Mouse (Mus musculus): ENCODE results near the gene Dlx5.

Dlx5 gene

DNA sequence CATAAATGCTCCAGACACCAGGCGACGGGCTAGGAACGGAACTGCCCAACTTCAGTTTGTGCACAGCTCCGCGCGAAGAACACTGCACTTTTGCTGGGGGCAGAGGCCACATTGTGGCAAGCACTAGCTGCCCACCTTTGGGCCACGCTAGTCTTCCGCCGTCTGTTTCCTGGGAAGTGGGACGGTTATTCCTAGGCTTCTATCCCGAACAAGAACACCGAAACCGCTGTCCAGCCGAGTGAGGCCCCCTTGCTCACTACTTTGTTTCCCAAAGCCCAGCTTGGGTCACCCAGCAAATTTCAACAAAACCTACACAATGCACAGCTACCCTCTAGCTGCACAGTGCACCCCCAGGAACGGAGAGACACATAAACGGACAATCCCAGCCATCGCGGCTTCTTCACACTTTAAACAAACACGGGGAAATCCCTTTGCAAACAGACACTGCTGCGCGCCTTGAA lies 21.9 kb downstream of the Dlx5 start:
- no peak for DNase-seq (ENCODE audit: extremely low read depth, low read depth)

DNA sequence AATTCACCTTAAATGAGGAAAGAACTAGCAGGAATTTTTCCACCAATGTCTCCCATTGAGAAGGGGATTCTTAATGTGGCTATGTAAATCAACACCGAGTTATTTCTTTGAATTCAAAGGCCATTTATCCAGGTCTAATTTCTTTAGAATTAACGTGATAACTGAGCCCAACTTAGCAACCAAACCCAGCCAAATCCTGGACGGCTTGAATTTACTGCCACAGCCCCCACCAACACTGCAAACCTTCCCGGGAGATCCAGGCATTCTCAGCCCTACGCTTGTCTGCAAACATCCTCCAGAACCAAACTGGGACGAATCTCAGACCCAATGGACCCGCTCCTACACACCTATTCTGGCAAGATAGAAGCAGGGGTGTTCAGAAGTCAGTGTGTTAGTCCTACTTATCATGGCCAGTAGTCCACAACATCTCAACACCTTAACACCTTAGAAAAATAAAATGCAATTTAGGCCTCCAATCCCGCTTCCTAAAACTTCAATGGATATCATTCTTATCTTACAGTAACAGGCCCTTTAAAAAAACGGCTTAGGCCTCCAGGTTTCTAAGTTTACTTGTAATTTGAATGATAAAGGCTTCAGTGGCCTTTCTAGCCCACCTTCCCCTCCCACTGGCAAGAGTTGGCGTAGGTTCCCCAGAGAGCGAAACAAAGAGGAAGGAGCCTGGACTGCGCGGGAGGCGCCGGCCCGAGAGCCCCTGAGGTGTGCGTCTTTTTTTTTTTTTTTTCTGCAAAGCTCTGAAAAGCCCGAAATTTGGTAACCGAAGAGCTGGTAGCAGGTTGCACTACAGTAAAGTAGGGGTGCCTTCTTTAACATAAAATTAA lies 22.6 kb downstream of the Dlx5 start:
- DNase-seq (ENCODE audit: extremely low read depth, low read depth) = no peak

DNA sequence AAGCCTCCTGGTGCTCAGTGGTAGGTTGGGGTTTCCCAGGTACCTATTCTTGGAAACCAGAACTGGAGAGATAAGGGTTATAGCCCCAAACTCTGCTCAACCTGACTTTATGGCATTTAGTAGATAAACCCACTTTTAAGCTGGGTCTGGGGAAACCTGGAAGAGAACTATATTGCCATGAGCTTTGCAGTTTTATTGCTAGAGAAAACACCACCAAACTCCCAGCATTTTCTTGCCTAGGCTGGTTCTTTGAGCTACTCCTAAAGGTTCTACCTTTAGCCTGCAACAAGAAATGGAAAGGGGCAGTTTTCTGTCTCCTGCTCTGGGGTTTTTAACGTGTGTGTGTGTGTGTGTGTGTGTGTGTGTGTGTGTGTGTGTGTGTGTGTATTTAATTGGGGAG lies 23.3 kb downstream of the Dlx5 start:
- DNase-seq (ENCODE audit: extremely low read depth, low read depth) = no peak

DNA sequence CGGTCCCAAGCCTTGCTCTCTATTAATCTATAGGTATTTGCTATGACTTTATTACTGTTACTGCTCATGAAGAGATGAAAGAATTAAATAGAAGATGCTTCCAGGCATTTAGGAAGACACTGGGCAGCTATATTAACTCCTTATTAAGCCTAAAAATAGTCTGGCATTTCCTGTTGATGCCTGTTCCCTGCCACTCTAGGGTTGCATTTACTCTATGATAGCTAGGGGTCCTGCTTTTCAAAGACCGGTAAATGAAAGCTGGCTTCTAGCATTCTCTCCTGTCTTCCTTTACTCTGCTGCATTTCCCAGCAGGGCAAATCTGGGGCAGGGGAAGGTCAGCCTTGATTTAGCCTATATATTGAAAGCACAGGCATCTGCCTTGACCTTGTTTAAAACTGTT lies 24.1 kb downstream of the Dlx5 start:
- no peak for DNase-seq (ENCODE audit: extremely low read depth, low read depth)

DNA sequence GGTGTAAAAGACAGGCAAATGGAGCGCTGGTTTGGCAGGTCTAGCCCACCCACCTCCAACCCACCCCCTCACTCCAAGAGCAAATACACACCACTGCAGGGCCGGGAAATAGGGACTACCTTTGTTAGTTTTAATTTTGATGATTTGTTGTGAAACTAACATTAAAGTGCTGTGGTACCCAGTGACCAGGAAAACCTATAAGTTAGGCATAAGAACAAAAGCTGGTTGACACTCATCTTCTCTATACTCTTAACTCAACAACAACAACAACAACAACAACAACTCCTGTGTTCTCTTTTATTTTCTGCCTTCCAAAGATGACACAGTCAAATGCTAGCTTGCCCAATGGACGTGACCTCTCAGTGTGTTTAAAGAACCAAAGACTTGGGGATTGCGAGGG lies 25.0 kb downstream of the Dlx5 start:
- DNase-seq (ENCODE audit: extremely low read depth, low read depth) = no peak

DNA sequence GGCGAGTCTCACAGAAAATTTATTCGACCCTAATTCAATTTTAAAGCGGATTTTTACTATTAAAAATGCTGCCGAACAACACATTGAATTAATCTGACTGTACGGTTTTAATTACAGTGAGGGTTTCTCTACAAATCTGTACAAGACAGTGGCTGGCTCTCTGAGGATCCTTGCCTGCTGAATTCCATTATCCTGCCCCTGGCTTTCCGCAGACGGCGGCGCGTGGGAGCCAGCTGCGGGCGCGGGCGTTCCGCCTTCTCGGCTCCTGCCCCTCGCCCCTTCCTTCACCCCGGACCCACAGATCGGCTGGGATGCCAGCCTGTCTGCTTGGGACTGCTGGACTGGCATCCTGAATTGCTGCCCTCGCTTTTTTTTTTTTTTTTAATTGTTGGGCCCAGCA lies 25.6 kb downstream of the Dlx5 start:
- no peak for DNase-seq (ENCODE audit: extremely low read depth, low read depth)

DNA sequence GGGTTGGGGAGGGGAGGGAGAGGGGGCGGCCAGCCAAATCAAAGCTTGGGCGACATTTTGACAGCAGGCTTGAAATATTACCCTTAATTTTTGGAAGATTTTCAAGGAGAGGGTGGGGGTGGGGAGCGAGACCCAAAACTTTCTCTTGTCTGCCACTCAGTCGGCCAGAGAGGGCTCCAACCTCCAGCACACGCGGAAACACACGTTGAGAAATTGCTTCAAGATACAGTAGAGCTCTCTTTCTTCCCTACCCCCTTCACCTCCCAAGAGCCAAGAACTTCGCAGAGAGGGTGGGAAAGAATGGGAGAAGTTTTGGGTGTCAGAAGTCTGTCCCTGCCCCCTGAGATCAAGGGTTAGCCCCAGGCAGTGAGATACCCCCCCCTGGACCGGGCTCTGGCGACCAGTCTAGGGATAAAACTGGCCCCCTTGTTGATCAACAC lies 26.1 kb downstream of the Dlx5 start:
- DNase-seq (ENCODE audit: extremely low read depth, low read depth) = no peak

DNA sequence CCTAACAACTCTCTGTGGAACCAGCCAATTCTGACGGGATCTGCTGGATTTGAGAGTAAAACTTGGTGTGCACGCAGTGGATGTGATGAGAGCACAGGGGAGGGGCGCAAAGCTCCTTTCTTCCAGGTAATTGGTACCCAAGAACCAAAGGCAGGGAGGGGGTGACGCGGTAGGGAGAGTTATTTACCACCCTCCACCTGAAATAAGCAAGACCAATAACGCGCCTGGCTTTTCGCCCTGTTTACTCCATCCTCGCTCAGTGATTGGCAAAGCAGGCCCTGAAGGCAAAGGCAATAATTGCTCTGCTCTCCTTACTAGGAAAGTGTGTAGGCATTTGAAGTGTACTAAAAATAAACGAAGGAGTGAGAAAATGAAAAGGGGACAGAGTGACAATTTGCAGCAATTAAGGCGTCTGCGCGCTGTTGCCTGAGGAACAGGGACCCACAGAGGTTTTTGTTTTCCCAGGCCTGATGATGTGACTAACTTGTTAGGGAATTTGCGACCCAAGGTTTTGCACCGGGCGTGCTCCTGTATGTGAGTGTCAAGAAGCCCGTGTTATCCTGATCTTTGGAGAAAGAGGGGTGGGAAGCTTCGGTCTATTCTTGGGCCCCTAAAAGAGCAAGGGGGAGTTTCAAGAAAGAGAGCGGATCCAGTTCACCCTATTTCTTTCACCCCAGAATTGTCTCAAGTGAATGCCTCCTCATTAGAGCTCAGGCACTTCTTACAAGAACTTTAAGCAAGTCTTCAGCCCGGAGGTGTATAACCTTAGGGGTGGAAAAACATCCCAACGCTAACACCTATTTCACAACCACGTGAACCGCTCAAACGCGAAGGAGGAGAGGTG lies 26.8 kb downstream of the Dlx5 start:
- no peak for DNase-seq (ENCODE audit: extremely low read depth, low read depth)

DNA sequence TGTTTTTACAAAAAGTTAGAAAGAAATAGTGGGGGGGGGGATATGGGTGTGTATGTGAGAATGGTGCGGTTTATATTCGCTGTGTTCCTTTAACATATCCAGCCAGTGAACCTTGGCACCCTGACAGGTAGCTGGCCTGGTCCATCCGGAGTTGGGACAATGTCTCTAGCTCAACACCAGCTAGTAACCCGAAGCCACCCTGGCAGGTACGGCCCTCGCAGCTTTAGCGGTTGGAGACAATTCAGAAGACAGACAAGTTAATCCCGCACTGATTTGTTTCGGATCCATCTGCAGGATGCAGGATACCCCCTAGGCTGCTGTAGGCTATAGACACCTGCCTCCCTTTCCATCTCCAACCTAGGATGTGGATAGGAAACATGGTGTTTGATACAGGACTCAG lies 27.7 kb downstream of the Dlx5 start:
- no peak for DNase-seq (ENCODE audit: extremely low read depth, low read depth)

DNA sequence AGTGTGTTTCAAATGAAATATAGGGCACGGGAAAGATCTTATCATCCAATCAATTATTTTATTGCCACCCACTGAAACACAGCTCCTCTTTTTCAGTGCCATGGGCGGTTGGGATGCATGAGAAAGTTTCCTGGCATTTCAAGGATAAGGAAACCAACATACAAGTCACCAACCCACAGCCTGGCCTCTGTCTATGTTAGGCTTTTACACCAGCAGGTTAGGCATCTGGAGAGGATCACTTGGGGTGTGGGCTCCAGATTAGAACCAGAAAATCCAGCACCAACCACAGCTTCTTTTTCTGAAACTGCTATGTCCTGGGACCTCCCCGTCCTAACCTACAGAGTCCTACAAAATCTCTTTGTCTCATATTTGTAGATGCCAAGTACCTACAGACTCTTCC lies 28.9 kb downstream of the Dlx5 start:
- no peak for DNase-seq (ENCODE audit: extremely low read depth, low read depth)

DNA sequence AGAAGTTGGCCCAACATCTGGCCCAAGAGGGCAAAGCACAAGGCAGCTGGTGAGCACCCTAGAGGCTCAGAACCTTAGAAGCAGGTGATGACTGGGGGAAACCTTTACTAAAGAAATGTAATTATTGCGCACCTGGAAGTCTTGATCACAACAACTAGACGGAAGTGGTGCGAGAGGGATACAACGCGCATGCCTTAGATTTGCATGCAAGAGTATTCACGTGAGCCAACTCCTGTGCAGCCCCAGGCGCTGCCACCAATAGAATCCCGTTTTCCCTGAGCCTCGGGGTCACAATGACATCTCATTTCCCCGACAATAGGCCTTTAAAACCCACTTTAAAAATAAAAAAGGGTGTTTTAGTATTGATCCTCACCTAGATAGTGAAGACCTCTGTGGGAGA lies 30.7 kb downstream of the Dlx5 start:
- DNase-seq (ENCODE audit: extremely low read depth, low read depth) = no peak

DNA sequence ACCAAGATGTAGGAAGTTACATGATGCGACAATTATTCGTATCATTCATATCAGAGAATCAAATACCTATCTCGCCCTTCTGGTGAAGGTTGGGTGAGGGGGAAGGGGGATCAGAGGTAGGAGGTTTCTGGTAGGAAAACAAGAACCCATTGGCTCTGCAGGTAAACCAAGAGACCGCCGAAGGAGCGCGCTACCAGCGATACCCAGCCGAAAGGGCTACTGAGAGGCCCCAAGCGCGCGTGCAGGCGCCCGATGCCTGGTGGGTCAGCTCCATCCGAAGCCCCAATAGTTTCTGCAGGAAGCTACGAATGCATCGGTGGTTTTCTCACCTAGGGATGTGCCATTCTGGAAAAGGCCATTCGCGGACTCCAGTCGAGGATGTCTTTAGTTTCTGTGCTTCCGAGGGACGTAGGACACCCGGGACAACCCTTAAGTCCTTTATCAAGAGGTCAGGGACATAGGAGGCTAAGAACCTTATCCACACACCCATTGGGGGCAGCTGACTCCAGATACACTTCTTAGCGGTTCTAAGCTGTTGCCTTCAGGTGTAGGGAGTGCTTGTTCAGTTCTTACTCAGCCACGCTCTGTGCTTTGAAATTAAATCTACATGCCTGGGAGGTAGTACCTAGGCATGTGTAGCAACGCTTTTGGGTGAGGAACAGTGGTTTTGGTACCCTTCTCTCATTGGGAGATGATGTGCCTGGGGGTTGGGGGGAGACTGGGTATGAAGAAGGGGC lies 31.4 kb downstream of the Dlx5 start:
- DNase-seq (ENCODE audit: extremely low read depth, low read depth) = no peak

DNA sequence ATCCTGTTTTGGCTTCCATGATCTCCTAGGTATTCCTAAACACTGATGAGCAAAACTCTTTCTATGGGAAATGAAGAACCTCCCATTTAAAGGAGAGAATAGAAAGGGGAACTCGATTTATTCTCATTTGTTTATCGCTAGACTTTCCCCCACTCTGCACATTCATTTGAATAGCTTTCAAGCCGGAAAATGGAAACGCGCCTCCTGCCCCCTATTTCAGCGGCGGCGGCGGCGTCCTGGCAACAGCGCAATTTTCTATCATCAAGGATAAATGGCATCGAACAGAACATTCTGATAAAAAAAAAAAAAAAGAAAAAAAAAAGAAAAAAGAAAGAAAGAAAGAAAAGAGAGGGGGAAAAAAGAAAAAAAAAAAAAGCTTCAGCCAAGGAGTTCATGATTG lies 32.1 kb downstream of the Dlx5 start:
- no peak for DNase-seq (ENCODE audit: extremely low read depth, low read depth)

DNA sequence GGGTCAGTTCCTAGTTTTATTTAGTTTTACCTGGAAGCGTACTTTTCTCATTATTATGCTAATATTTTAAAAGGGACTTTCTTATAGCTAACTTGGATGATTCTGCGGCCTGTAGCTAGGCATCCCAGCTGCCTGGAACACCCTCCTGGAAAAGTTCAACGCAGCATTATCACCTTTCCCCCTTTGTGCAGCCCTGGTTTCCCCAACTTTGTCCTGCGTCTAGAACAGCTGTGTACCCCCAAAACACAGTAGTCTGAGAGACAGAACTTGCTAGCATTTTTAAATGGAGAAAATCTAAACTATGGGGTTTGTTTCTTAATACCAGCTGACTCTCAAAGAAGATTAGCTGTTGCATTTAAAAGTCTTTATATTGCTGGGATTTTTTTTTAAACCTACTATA lies 33.3 kb downstream of the Dlx5 start:
- DNase-seq (ENCODE audit: extremely low read depth, low read depth) = no peak

DNA sequence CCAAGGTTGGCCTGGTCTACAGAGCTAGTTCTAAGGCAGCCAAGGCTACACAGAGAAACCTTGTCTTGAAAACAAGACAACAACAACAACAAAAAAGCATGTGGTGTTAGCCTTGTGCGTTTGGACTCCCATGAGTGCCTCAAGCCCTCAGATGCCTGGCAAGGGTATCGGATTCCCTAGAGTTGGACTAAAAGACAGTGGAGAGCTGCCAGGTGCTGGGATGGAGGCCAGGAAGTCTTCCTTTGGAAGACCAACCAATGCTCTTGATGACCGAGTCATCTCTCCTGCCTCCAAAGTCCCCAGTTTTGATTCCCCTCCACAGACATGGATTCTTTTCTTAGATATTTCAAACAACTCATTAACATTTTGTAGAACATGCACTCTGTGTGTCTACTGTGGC lies 48.6 kb downstream of the Dlx5 start:
- DNase-seq (ENCODE audit: extremely low read depth, low read depth) = no peak

DNA sequence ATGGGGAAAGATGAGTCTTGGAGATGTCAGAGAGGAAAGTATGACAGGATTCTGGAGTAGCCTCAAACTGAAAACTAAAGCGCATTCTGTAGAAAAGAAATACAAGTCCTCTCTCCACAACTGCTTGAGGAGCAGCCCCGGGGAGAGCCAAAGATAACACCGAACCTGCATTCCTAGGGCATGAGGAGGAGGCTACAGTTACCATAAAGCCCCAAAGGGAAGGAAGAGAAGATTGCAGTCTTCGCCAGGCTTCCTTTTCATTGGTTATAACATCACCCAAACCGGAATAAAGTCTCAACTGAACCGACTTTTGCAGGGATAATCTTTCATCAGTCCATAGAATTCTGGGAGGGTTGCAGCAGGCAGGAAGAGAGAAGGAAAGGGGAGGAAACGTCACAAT lies 51.4 kb downstream of the Dlx5 start:
- no peak for DNase-seq (ENCODE audit: extremely low read depth, low read depth)

Data from MEL-GATA-1-ER (cell line).